Mouse (Mus musculus) cerebellum, adult 2 months (tissue): ENCODE measurements around the gene Rbm47. TPM values are rescaled to one million over a fixed set of nuclear protein-coding genes. Genes with fewer than 3 reads are reported as not detected.

Source experiments
- DNase-seq, 2 experiments: peaks; one replicate each; pipeline ENCODE4 v3.0.0; 2021
- H3K27ac ChIP-seq: fragments of 200-500 bp; 2 replicates; pipeline ENCODE4 v1.5.1; 2012; ENCODE audit warnings: low read length, control low read depth, inconsistent platforms; ENCODE audit not compliant: insufficient read depth
- H3K27me3 ChIP-seq: fragments of 200-500 bp; 2 replicates; pipeline ENCODE4 v1.6.1; 2012; ENCODE audit warnings: inconsistent platforms, mild to moderate bottlenecking, low read length, moderate library complexity; ENCODE audit not compliant: control insufficient read depth, insufficient read depth
- H3K4me1 ChIP-seq: fragments of 200-500 bp; 2 replicates; pipeline ENCODE4 v1.6.1; 2011; ENCODE audit warnings: low read length; ENCODE audit not compliant: control insufficient read depth, insufficient read depth
- H3K4me3 ChIP-seq: fragments of 200-500 bp; replicated peaks from 2 replicates; pipeline ENCODE3; 2011; ENCODE audit warnings: mild to moderate bottlenecking, low read depth, low read length, control low read depth; ENCODE audit not compliant: insufficient read depth
- CTCF ChIP-seq: fragments of 200-500 bp; IDR thresholded peaks from 2 replicates; pipeline ENCODE4 v1.5.1; 2011; ENCODE audit warnings: low read depth, mild to moderate bottlenecking, control low read depth, low read length, moderate library complexity, borderline replicate concordance; ENCODE audit not compliant: insufficient read depth
- POLR2A ChIP-seq: fragments of 200-500 bp; IDR thresholded peaks from 2 replicates; pipeline ENCODE4 v1.6.1; 2011; ENCODE audit warnings: low read length, control low read depth, borderline replicate concordance; ENCODE audit not compliant: insufficient read depth
- whole genome bisulfite sequencing: fragments of 180-500 bp; shearing (Covaris S2); methylation state at CpG from one replicate; pipeline ENCODE4 v1.1.7; 2018; 5-methylcytosine and 5-hydroxymethylcytosine counted together
- polyA plus RNA-seq: library from polyadenylated mRNA; depleted of rRNA; stranded (reverse); fragments of >200 nt; gene quantifications from 2 replicates; pipeline ENCODE4 v1.2.3, GENCODE M21; 2012; rRNA removed

Gene Rbm47
- polyA plus RNA-seq, 1 experiment: 0.49 TPM

DNA sequence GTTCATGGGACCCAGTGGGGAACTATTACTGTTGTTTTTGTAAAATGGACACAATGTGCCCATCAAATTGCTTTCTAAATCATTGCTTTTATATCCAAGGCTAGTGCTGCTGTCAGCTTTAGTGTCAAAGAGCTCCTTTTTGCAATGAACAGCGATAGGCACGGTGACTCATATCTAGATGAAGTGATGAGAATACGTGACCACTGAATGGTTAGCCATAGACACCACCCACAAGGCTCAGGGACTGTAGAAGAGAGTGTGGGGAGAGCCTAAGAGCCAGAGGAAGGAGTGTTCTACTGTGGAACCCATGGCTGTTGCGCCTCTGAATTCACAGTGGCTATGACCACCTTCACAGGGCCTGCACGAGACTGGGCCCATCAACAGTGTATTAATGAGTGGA, 186.5 kb downstream of the Rbm47 start:
- no peaks in the 10 kb centered on the region for H3K27me3 ChIP-seq
- no peak overlapping the region for H3K27ac ChIP-seq
- 97% methylated on average over 5 of the region's 5 CpGs for WGBS
- H3K4me1 ChIP-seq: no peaks in the 10 kb centered on the region
- TF ChIP-seq POLR2A: no peak
- TF ChIP-seq CTCF: no peak
- no peak for DNase-seq
- no peak overlapping the region for H3K4me3 ChIP-seq

DNA sequence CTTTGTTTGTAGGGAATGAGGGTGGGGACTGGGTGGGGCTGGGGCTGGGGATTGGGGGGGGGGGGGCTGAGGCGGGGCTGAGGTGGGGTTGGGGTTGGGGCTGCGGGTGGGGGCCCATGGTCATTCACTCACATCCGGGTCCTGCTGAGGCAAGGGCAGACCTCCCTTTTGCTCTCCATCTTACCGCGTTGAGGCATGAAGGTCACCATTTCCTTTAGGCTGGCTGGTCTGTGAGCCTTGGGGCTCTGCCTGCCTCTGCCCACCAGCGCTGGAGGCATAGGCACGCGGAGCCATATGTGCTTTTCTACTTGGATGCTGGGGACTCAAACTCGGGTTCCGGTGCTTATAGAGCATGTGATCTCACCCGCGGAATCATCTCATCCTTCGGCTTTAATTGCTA, 197.2 kb downstream of the Rbm47 start:
- WGBS: 87% methylated on average over 13 of the region's 13 CpGs
- H3K4me3 ChIP-seq: no peak overlapping the region

DNA sequence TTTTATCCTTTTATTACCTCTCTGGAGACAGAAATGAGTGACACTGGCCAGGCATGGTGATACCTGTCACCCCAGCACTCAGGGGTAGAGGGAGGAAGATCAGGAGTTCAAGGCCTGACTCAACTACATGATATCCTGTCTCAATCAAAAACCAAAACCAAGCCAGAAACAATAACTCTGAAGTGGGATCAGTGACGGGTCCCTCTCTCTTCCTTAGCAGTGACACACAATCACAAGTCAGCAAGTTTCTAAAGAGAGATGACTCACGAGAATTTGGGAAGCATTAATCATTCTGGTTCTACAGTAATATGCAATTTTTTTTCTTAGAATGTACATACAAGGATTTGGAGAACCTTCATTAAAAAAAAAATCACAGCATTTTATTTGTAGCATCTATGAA, 199.7 kb downstream of the Rbm47 start:
- H3K4me1 ChIP-seq: no peaks in the 10 kb centered on the region
- no peak for DNase-seq
- H3K4me3 ChIP-seq: no peak overlapping the region
- no peak overlapping the region for H3K27ac ChIP-seq
- TF ChIP-seq CTCF (no peak), POLR2A (no peak)
- WGBS: 84% methylated on average over 2 of the region's 2 CpGs
- H3K27me3 ChIP-seq: no peaks in the 10 kb centered on the region

More for the DNA sequence above, 197.2 kb downstream of the Rbm47 start:
- no peaks in the 10 kb centered on the region for H3K27me3 ChIP-seq
- TF ChIP-seq POLR2A (no peak), CTCF (no peak)
- H3K4me1 ChIP-seq: no peaks in the 10 kb centered on the region
- H3K27ac ChIP-seq: no peak overlapping the region
- no peak for DNase-seq

DNA sequence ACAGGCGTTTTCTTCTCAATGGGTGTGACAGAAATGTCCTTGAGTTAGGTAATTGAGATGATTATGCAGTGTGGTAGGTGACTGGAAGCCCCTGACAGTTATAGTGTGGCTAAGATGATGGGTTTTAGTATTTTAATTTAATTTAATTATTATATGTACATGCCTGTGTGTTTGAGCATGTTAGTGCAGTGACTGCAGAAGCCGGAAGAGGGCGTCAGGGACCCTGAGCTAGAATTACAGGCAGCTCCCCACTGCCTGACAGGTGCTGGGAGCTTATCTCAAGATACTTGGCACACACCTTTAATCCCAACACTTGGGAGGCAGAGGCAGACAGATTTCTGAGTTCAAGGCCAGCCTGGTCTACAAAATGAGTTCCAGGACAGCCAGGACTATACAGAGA, 204.9 kb downstream of the Rbm47 start:
- Histone ChIP-seq H3K4me3 (no peak overlapping the region), H3K27me3 (no peaks in the 10 kb centered on the region), H3K4me1 (no peaks in the 10 kb centered on the region), H3K27ac (no peak overlapping the region)
- TF ChIP-seq CTCF: no peak
- no peak for TF ChIP-seq POLR2A
- DNase-seq: no peak
- WGBS: 92% methylated on average over 3 of the region's 3 CpGs

DNA sequence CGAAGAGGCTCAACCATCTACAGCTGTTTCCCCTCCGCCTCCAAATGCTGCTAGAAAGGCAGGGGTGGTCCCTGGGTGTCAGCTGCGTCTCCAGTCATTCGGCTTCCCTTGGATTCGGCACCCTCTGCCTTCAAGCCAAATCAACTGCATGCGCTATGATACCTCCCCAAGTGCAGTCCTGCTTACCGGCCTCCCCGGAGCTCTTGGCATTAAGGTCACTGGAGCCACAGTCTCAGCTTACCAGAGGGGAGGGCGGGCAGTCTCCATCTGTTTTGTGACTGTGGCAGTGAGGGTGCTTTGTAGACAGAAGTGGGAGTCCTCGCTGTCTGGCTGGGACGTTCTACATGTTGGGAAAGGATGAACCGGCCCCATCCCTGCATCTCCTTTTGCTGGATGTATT, 205.8 kb downstream of the Rbm47 start:
- DNase-seq: no peak
- Histone ChIP-seq H3K4me3 (no peak overlapping the region), H3K4me1 (no peaks in the 10 kb centered on the region), H3K27me3 (no peaks in the 10 kb centered on the region), H3K27ac (no peak overlapping the region)
- no peak for TF ChIP-seq POLR2A
- no peak for TF ChIP-seq CTCF
- 54% methylated on average over 12 of the region's 12 CpGs for WGBS

Other genes with a start within 250 kb of the Rbm47 start
- gene Chrna9, start 238.2 kb downstream of the Rbm47 start, polyA plus RNA-seq: not detected in 2 replicates
- not detected in 2 replicates for gene 9130230L23Rik, start 168.8 kb downstream of the Rbm47 start, polyA plus RNA-seq
- gene Nsun7, start 86.8 kb upstream of the Rbm47 start, polyA plus RNA-seq: 3.6 and 4.2 TPM in 2 replicates